Mouse (Mus musculus): ENCODE data around the gene Proser3.

Gene Proser3

GRCm38 (mm10) chr7:30572969-30573368 lies 20.9 kb upstream of the Proser3 start:
- DNase-seq = peak; percentile 73

DNA sequence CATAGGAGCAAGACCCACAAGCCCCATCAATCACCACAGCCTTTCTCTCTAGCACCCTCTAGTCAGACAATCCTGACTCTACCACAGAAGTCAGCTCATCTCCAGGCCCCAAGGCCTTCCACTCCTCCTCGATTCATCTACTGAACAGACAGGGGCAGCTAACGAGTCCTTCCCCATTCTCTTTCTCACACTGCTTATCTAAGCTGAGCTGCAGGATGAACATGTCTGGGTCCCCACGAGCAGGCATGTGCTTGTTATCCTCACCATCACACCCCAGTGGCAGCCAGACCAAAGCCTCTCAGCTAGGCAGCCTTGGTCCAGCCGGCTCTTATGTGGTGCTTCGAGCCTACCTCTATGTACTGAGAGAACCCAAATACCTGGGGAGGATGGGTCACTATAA lies 20.3 kb upstream of the Proser3 start:
- no peak for DNase-seq

- no peak for DNase-seq
Observed at GRCm38 (mm10) chr7:30567555-30567954, 15.5 kb upstream of the Proser3 start.

GRCm38 (mm10) chr7:30566033-30566432 lies 13.9 kb upstream of the Proser3 start:
- no peak for DNase-seq

GRCm38 (mm10) chr7:30564970-30565571 lies 13.0 kb upstream of the Proser3 start, which contains the start of gene Igflr1:
Gene Igflr1 (plus strand): TSS chr7:30565427.
- no peak for DNase-seq

DNA sequence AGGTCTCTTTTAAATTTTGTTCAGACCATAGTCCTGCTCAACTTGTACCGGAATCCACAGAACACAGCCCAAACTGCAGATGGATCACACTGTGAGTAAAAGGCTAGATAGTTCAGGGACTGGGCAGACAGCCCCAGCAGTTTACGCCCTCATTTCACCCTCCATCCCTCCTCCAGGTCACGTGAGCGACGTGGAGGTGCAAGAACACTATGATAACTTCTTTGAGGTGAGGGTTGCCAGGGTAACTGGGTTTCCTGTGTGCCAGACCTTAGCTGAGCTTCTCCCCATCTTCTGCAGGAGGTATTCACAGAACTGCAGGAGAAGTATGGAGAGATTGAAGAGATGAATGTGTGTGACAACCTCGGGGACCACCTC lies 11.8 kb upstream of the Proser3 start:
- no peak for DNase-seq

GRCm38 (mm10) chr7:30563117-30563905 lies 11.2 kb upstream of the Proser3 start, which contains the start of the genes U2af1l4, Gm49396 and Psenen:
Gene U2af1l4 (plus strand): TSS chr7:30563301.
Gene Gm49396 (plus strand): TSS chr7:30563344.
Gene Psenen (minus strand): TSS chr7:30563627.
- peak; percentile 94 for DNase-seq

GRCm38 (mm10) chr7:30562526-30563116 lies 10.5 kb upstream of the Proser3 start:
- DNase-seq = peak; percentile 58

DNA sequence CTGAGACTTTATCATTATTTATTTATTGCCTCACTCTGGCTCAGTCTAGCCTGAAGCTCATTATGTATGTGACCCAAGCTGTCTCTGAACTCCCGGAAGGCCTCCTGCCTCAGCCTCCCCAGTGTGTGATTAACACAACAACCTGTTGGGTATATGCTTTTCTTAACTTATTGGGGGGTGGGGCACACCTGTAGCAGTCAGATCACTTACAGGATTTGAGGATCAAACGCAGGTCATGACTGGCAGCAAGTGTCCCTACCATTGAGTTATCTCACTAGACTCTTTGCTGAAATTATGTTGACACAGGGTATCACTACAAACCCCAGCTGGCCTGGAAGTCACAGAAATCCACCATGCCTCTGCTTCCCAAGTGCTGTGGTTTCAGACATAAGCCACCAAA lies 8.2 kb upstream of the Proser3 start:
- DNase-seq = no peak

DNA sequence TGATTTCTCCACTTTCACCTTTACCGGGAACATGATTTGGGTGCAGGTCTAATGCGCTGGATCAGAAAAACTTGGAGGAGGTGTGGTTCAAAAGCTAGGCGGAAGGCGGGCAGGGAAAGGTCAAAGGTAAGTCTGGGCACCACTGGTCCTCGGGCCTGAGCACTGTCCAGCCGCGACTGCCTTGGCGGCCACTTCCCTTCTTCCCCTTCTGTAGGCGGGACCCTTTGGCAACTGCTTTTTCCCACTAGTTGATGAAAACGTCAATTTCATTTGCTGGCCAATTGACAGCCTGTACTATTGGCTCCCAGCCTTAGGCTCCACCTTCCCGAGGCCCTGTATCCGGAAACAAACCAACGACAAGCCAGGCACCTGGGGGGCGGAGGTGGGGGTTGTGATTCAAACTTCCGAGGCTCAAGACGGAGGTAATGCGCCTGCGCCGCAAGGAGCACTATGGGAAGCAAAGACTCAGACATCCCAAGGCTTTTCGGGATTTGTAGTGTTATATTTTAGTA lies 7.4 kb upstream of the Proser3 start, which contains the start of gene Lin37:
Gene Lin37, minus strand, starts transcription at position 396 of the 512 bp plus-strand sequence.
- peak; percentile 99 for DNase-seq

GRCm38 (mm10) chr7:30558656-30559442 lies 6.8 kb upstream of the Proser3 start:
- DNase-seq = no peak

- DNase-seq = no peak
Observed at GRCm38 (mm10) chr7:30557901-30558514, 5.9 kb upstream of the Proser3 start.

DNA sequence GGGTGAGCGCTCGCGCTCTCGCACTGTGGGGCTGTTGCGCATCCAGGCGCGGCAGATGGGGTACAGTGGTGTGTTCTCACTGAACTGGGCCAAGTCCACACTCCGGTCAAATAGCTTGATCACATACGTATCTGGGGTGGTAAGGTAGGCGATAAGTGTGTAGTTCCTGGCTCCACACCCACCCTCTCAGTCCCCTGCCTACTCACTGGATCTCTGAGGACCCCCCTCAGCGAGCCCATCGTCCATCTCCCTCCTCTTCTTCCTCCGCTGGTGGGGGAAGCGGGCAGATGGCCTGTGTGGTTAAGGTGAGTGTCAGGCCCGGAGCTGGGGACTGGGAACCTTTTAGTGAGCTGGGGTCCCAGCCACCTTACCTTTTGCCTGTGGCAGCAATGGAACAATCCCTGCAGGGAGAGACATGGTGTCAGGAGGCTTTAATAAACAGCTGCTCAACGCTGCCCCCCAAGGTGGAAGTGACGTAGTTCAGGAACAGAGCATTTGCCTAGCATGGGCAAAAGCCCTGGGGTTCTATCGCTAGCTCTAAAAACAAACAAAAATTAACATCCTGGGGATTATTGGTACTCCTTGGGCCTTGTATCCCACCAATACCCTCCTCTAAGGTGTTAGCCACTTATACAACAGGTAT lies 4.9 kb upstream of the Proser3 start:
- no peak for DNase-seq

DNA sequence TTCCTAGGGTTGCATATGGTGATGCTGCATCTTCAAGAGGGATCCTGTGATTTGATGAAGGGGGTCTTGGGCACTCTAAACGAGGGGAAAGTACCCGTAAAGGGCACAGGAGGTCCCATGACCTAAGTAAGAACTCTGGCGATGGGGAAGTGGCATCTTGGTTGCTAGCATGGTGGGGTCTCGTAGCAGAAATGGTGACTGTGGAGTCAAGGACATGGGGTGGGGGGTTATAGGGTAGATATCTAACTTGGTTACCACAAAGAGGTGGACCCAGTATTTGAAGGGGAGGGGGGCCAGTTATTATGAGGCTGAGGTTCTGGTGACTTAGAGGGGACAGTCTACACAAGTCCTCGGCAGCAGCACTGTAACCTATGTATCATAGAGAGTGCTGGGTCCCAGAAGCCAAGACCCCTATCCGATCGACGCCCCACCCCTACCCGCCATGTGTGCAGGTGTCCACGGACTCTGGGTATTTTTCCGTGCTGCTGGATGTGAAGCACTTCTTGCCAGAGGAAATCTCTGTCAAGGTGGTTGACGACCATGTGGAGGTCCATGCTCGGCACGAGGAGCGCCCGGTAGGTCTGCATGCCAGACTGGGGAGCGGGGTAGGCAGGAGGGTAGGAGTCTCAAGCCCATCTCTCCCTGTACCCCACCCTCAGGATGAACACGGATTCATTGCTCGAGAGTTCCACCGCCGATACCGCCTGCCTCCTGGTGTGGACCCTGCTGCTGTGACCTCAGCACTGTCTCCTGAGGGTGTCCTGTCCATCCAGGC lies 1.9 kb upstream of the Proser3 start:
- DNase-seq = no peak

GRCm38 (mm10) chr7:30553021-30553589 lies 1.0 kb upstream of the Proser3 start:
- DNase-seq = peak; percentile 69

DNA sequence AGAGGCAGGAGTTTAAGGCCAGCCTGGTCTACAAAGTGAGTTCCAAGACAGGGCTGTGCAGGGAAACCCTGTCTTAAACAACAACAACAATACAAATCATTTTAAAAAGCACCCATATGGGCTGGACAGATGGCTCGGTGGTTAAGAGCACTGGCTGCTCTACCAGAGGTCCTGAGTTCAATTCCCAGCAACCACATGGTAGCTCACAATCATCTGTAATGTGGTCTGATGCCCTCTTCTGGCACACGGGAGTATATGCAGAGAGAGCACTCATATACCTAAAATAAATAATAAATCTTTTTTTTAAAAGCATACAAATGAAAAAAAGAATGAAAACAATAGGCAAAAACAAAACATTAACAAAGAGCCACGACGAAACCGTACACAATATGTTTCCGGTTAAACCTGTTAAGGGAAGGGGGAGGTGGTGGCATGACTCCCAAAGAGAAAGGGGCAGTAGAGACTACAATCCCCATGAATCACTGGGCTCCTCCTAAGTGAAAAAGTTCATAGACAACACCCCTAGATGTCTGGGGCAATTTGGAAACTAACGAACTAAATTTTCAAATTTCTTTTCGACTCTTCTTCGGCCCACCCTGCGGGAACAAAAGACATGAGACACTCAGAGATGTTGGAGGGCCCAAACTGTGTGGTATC lies 526 bp downstream of the Proser3 start:
- DNase-seq = no peak

DNA sequence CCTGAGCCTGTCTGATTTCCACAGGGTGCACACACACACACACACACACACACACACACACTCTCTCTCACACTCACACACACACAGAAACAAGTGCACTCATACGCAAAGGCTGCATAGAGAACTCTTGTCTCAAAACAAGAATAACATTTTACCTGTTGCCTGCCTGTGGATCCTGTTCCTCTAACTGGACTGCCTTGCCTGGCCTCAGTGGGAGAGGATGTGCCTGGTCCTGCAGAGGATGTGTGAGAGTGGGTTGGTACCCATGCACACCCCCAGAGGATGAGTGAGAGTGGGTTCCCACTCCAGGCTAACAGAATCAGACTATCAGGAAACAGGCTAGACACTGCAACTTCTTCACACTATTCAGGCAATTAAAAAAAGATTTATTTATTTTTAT lies 1.5 kb downstream of the Proser3 start:
- DNase-seq = no peak

DNA sequence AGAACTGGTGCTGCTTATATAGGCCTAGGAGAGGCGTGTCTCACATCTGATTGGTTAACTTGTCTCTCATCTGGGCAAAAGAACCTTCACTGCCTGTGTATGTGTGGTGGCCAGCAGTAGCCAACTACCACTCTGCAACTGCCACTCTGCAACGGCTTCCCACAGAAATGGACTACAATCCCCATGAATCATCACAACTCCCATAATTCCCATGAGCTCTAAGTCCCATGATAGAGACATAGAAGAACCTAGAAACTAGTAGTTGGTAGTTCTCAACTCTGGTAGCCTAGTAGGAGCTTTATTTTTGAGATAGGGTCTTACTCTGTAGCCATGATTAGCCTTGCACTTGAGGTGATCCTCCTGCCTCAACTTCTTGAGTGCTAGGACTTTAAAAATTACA lies 2.2 kb downstream of the Proser3 start:
- DNase-seq = no peak

- DNase-seq = no peak
Observed at GRCm38 (mm10) chr7:30544327-30544726, 7.8 kb downstream of the Proser3 start.

DNA sequence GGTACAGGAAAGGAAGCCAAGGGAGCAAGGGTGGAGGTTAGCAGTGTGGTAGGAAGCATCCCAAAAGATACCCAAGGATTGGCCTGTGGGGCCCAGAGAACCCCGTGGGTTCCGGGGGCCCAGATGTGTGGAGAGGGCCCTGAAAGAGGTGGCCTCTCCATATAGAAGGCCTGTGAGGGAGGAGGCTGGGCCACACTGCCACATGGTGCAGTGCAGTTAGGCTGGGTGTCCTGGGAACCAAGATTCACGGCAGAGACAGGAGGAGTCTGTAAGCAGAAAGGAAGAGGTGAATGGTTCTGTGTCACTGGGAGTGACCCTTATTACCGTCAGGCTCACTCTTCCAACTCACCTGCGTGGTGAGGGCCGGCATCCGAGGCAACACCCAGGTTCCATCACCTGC lies 11.5 kb downstream of the Proser3 start:
- DNase-seq = no peak
